Mouse (Mus musculus): ENCODE results near the gene Adam23. TPM values are rescaled to one million over a fixed set of nuclear protein-coding genes. Genes with fewer than 3 reads are reported as not detected.

Gene Adam23
- polyA plus RNA-seq, 1 experiment from 2014 or later, result 6.6 TPM

DNA sequence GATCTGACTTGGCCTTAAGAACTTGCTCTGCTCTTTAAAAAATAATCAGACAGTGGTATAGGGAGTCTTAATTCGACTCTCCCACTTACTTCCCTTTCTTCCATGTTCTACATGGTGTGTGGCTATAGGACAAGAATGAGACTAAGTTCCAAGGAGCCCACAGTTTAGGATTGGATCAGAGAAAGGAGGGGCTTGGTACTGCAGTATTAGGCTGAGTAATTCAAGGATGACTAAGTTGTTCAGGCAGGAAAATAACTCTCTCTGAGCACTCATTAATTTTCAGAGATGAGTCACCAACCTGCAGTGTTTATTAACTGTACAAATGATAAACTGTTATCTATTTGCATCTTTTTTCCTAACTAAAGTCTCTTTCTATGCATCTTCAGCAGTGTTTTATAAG is 45.3 kb downstream of the Adam23 start:
- Histone ChIP-seq H3K27ac (ENCODE audit: low read depth, low read length) (no peak overlapping the region), H3K9ac (ENCODE audit: low read length) (no peak overlapping the region), H3K27me3 (replicated peaks; ENCODE audit: control insufficient read depth, insufficient read depth, low read length) (no peaks in the 10 kb centered on the region), H3K9me3 (replicated peaks; ENCODE audit: control insufficient read depth, low read length) (no peaks in the 10 kb centered on the region), H3K36me3 (ENCODE audit: control insufficient read depth, insufficient read depth, low read length) (no peaks in the 10 kb centered on the region), H3K4me3 (ENCODE audit: low read depth, low read length) (no peak overlapping the region), H3K4me1 (ENCODE audit: control insufficient read depth, insufficient read depth, low read length) (no peaks in the 10 kb centered on the region), H3K4me2 (ENCODE audit: low read length) (no peak overlapping the region)
- no peak for ATAC-seq
- WGBS, result 66% methylated on average over 1 of the region's 1 CpGs
- DNase-seq (ENCODE audit: low spot score), result no peak

DNA sequence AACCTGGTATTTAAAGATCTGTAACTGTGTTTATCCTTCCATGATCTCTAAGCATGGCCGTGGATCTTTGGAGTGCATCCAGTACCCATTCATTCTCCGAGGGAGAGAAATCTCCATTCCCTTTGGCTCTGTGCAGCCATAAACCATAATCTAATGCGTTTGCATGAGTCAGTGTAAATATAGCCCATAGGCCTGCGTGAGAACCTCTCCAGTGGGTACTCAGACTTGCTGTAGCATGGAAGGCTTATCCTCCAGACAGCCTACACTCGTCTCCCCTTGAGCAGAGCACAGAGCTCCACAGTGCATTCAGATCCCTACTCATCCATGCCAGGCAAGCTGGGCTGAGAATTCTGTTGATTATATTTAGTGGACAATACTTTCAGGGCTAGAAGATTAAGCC is 47.6 kb downstream of the Adam23 start:
- H3K36me3 ChIP-seq (ENCODE audit: control insufficient read depth, insufficient read depth, low read length), result no peaks in the 10 kb centered on the region
- DNase-seq (ENCODE audit: low spot score), result no peak
- H3K9ac ChIP-seq (ENCODE audit: low read length), result no peak overlapping the region
- 80% methylated on average over 5 of the region's 5 CpGs for WGBS
- no peak overlapping the region for H3K4me3 ChIP-seq (ENCODE audit: low read depth, low read length)
- H3K9me3 ChIP-seq (replicated peaks; ENCODE audit: control insufficient read depth, low read length), result no peaks in the 10 kb centered on the region
- no peaks in the 10 kb centered on the region for H3K27me3 ChIP-seq (replicated peaks; ENCODE audit: control insufficient read depth, insufficient read depth, low read length)
- H3K4me2 ChIP-seq (ENCODE audit: low read length), result no peak overlapping the region
- H3K4me1 ChIP-seq (ENCODE audit: control insufficient read depth, insufficient read depth, low read length), result no peaks in the 10 kb centered on the region
- no peak for ATAC-seq
- H3K27ac ChIP-seq (ENCODE audit: low read depth, low read length), result no peak overlapping the region

DNA sequence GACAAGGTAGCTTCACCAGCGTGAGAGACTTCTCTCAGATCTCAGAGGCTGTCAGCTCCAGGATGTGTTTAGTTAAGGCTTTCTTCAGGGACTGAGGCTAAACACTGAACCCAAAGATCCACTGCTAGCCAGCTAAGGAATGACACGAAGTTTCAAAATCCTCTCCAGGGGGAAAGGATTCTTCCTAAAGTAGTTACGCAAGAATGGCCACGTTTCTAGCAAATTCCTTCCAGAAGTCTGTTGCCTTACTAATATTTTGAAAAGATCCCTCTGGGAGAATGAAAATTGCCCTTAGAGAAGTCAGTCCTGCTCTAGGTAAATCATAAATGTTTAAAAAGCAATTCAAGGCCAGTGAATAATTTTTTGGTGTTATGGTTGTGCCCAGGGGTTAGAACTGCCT is 61.7 kb downstream of the Adam23 start:
- H3K4me3 ChIP-seq (ENCODE audit: low read depth, low read length), result no peak overlapping the region
- no peak overlapping the region for H3K27ac ChIP-seq (ENCODE audit: low read depth, low read length)
- H3K9ac ChIP-seq (ENCODE audit: low read length), result no peak overlapping the region
- no peak for DNase-seq (ENCODE audit: low spot score)
- no peaks in the 10 kb centered on the region for H3K36me3 ChIP-seq (ENCODE audit: control insufficient read depth, insufficient read depth, low read length)
- H3K27me3 ChIP-seq (replicated peaks; ENCODE audit: control insufficient read depth, insufficient read depth, low read length), result no peaks in the 10 kb centered on the region
- no peak for ATAC-seq
- no peaks in the 10 kb centered on the region for H3K9me3 ChIP-seq (replicated peaks; ENCODE audit: control insufficient read depth, low read length)
- H3K4me1 ChIP-seq (ENCODE audit: control insufficient read depth, insufficient read depth, low read length), result no peaks in the 10 kb centered on the region
- no peak overlapping the region for H3K4me2 ChIP-seq (ENCODE audit: low read length)
- WGBS, result 86% methylated on average over 4 of the region's 4 CpGs

DNA sequence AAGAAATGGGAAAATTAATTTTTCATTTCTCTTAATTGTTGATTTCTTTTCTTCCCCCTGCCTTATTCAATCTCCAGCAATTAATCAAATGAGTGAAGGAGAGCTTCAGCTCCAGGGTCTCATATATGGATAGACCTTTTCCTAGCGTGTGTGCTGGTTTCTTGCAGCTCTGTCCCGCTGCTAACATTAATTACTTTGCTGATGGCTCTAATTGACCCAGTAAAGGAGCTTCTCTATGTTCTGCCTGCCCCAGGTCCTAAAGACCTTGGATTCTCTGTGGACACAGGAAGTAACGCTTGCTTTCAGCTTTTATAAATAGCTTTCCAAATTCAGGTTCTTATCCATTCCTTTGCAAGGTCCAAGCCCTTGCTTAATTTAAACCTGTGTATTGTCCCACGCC is 63.1 kb downstream of the Adam23 start:
- 45% methylated on average over 4 of the region's 4 CpGs for WGBS
- Histone ChIP-seq H3K9ac (ENCODE audit: low read length) (no peak overlapping the region), H3K4me2 (ENCODE audit: low read length) (no peak overlapping the region), H3K4me1 (ENCODE audit: control insufficient read depth, insufficient read depth, low read length) (no peaks in the 10 kb centered on the region), H3K27ac (ENCODE audit: low read depth, low read length) (no peak overlapping the region), H3K36me3 (ENCODE audit: control insufficient read depth, insufficient read depth, low read length) (no peaks in the 10 kb centered on the region), H3K9me3 (replicated peaks; ENCODE audit: control insufficient read depth, low read length) (no peaks in the 10 kb centered on the region), H3K4me3 (ENCODE audit: low read depth, low read length) (no peak overlapping the region), H3K27me3 (replicated peaks; ENCODE audit: control insufficient read depth, insufficient read depth, low read length) (no peaks in the 10 kb centered on the region)
- ATAC-seq, result no peak
- no peak for DNase-seq (ENCODE audit: low spot score)

DNA sequence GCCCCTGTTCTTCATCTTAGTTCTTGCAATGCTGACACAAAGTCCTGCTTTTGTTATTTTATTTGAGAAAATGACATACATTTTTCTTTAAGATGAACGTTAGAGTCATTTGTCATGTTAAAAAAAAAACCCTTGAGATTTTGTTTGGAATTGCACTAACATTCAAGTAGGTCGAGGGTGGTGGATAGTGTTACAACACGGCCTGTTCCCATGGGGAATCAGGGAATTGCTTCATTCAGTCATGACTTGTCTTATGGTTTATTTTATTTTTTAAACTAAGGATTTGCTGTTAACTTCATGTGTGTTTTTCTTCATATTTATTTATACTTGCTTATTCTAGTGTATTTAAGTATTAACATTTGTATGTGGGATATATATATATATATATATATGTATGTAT is 65.7 kb downstream of the Adam23 start:
- Histone ChIP-seq H3K4me1 (ENCODE audit: control insufficient read depth, insufficient read depth, low read length) (no peaks in the 10 kb centered on the region), H3K27ac (ENCODE audit: low read depth, low read length) (no peak overlapping the region), H3K9me3 (replicated peaks; ENCODE audit: control insufficient read depth, low read length) (no peaks in the 10 kb centered on the region), H3K27me3 (replicated peaks; ENCODE audit: control insufficient read depth, insufficient read depth, low read length) (no peaks in the 10 kb centered on the region), H3K4me3 (ENCODE audit: low read depth, low read length) (no peak overlapping the region), H3K9ac (ENCODE audit: low read length) (no peak overlapping the region), H3K36me3 (ENCODE audit: control insufficient read depth, insufficient read depth, low read length) (no peaks in the 10 kb centered on the region), H3K4me2 (ENCODE audit: low read length) (no peak overlapping the region)
- 87% methylated on average over 3 of the region's 3 CpGs for WGBS
- DNase-seq (ENCODE audit: low spot score) (no peak), ATAC-seq (no peak)

DNA sequence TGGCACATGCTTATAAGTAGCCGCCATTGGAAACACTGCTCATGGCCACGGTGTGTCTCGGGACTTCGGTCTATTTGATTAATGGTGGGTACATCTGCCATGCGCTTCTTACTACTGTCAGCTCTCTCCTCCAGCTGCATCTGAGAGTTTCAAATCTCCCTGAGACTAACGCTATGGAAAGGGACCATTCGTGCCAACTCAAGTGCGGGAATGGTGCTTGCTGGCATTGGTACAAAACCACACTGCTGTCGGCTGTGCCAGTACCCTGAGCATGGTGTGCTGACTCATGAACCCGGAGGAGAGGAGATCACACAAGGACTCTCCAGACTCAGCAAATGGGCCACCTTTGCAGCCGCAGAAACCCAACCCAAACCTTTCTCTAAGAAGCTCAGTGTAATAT is 72.1 kb downstream of the Adam23 start:
- no peak overlapping the region for H3K9ac ChIP-seq (ENCODE audit: low read length)
- no peak overlapping the region for H3K27ac ChIP-seq (ENCODE audit: low read depth, low read length)
- no peak overlapping the region for H3K4me2 ChIP-seq (ENCODE audit: low read length)
- WGBS, result 75% methylated on average over 11 of the region's 11 CpGs
- ATAC-seq (no peak), DNase-seq (ENCODE audit: low spot score) (peak; percentile 19)
- no peaks in the 10 kb centered on the region for H3K9me3 ChIP-seq (replicated peaks; ENCODE audit: control insufficient read depth, low read length)
- no peak overlapping the region for H3K4me3 ChIP-seq (ENCODE audit: low read depth, low read length)
- no peaks in the 10 kb centered on the region for H3K27me3 ChIP-seq (replicated peaks; ENCODE audit: control insufficient read depth, insufficient read depth, low read length)
- no peaks in the 10 kb centered on the region for H3K4me1 ChIP-seq (ENCODE audit: control insufficient read depth, insufficient read depth, low read length)
- no peaks in the 10 kb centered on the region for H3K36me3 ChIP-seq (ENCODE audit: control insufficient read depth, insufficient read depth, low read length)

DNA sequence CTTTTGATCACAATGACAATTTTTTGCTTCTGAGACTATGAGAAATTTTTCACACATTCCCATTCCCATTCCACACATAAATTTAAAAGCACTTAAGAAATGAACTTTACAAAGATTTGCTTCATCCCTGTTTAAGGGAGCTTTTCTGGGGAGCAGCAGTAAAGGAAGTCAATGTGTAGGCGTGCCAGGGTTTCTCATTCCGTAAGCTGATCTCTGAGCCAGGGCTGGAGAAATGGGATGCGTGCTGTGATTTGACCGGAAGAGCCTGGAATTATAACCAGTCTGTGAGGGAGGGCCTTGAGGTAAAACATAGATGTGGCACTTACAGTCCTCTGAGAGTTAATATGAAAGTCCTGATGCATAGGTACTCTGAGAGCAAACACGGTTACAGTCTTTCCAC is 73.1 kb downstream of the Adam23 start:
- H3K36me3 ChIP-seq (ENCODE audit: control insufficient read depth, insufficient read depth, low read length), result no peaks in the 10 kb centered on the region
- no peaks in the 10 kb centered on the region for H3K4me1 ChIP-seq (ENCODE audit: control insufficient read depth, insufficient read depth, low read length)
- WGBS, result 88% methylated on average over 5 of the region's 5 CpGs
- no peak for DNase-seq (ENCODE audit: low spot score)
- H3K9me3 ChIP-seq (replicated peaks; ENCODE audit: control insufficient read depth, low read length), result no peaks in the 10 kb centered on the region
- no peaks in the 10 kb centered on the region for H3K27me3 ChIP-seq (replicated peaks; ENCODE audit: control insufficient read depth, insufficient read depth, low read length)
- no peak overlapping the region for H3K27ac ChIP-seq (ENCODE audit: low read depth, low read length)
- H3K9ac ChIP-seq (ENCODE audit: low read length), result no peak overlapping the region
- no peak for ATAC-seq
- H3K4me3 ChIP-seq (ENCODE audit: low read depth, low read length), result no peak overlapping the region
- no peak overlapping the region for H3K4me2 ChIP-seq (ENCODE audit: low read length)

DNA sequence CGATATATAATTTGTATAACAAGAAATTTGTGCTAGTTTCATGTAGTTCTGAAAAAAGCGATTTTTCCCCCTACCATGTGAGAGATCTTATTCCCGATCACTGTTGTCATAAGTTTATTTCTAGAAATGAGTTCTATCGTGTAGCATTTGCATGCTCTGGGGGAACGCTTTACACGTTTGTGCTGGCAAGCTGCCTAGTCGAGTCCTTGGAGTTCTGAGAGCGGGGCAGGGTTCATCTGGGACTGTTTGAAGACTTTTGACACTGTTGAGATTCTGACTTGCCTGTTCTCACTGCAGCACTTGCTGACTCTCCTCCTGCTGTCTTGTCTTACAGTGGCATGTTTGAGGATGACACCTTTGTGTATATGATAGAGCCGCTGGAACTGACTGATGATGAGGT is 84.2 kb downstream of the Adam23 start:
- no peak overlapping the region for H3K4me2 ChIP-seq (ENCODE audit: low read length)
- H3K27ac ChIP-seq (ENCODE audit: low read depth, low read length), result no peak overlapping the region
- no peaks in the 10 kb centered on the region for H3K27me3 ChIP-seq (replicated peaks; ENCODE audit: control insufficient read depth, insufficient read depth, low read length)
- no peaks in the 10 kb centered on the region for H3K9me3 ChIP-seq (replicated peaks; ENCODE audit: control insufficient read depth, low read length)
- 80% methylated on average over 9 of the region's 9 CpGs for WGBS
- no peak for DNase-seq (ENCODE audit: low spot score)
- no peaks in the 10 kb centered on the region for H3K36me3 ChIP-seq (ENCODE audit: control insufficient read depth, insufficient read depth, low read length)
- no peak for ATAC-seq
- no peak overlapping the region for H3K4me3 ChIP-seq (ENCODE audit: low read depth, low read length)
- H3K9ac ChIP-seq (ENCODE audit: low read length), result no peak overlapping the region
- no peaks in the 10 kb centered on the region for H3K4me1 ChIP-seq (ENCODE audit: control insufficient read depth, insufficient read depth, low read length)

DNA sequence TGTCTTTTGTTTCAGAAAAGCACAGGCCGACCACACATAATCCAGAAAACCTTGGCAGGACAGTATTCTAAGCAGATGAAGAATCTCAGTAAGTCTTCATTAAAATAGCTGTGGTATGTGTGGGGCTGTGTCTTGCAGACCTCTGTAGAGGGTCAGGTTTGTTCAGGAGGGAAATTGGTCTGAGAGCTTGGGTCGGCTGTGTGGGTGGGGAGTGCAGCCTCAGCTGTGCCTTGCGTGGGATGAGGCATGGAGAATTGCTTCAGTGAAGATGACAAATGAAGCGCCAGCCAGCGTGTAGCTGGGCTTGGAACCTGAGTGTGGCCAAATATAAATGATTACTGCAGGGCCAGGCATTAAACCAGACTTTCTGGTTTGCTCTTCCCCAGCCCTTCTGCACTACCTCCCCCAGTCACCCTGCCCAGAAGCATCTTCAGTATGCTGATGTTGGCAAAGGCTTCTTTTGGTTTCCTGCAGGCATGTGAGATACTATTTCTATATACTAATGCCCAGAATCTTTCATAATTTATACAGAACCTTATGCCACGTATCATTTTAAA is 88.7 kb downstream of the Adam23 start:
- Histone ChIP-seq H3K4me2 (ENCODE audit: low read length) (no peak overlapping the region), H3K9ac (ENCODE audit: low read length) (no peak overlapping the region), H3K27ac (ENCODE audit: low read depth, low read length) (no peak overlapping the region), H3K36me3 (ENCODE audit: control insufficient read depth, insufficient read depth, low read length) (no peaks in the 10 kb centered on the region), H3K4me1 (ENCODE audit: control insufficient read depth, insufficient read depth, low read length) (0 out of 2 replicates have a peak, but pooled peaks cover 2% of the 10 kb centered on the region), H3K27me3 (replicated peaks; ENCODE audit: control insufficient read depth, insufficient read depth, low read length) (no peaks in the 10 kb centered on the region), H3K9me3 (replicated peaks; ENCODE audit: control insufficient read depth, low read length) (no peaks in the 10 kb centered on the region), H3K4me3 (ENCODE audit: low read depth, low read length) (no peak overlapping the region)
- 83% methylated on average over 6 of the region's 6 CpGs for WGBS
- no peak for DNase-seq (ENCODE audit: low spot score)
- no peak for ATAC-seq
